Mouse (Mus musculus) E14TG2a.4 (cell line): Measurements from ENCODE around the gene Eppin.

Source experiments
- H3K27me3 ChIP-seq: 2 replicates; pipeline ENCODE4 v1.6.1; 2014; ENCODE audit warnings: low read length, control low read depth; ENCODE audit not compliant: insufficient read depth
- H3K36me3 ChIP-seq: 2 replicates; pipeline ENCODE4 v1.6.1; 2014; ENCODE audit warnings: low read length, control low read depth; ENCODE audit not compliant: insufficient read depth
- H3K4me1 ChIP-seq: replicated peaks from 2 replicates; pipeline ENCODE4 v1.6.1; 2014; ENCODE audit warnings: low read depth, low read length, control low read depth
- H3K4me3 ChIP-seq: replicated peaks from 2 replicates; pipeline ENCODE4 v1.5.1; 2014; ENCODE audit warnings: mild to moderate bottlenecking, low read length
- H3K9me3 ChIP-seq: 2 replicates; pipeline ENCODE4 v1.6.1; 2014; ENCODE audit warnings: low read length, control low read depth
- CTCF ChIP-seq: conservative IDR thresholded peaks from 2 replicates; pipeline ENCODE4 v1.5.1; 2014; ENCODE audit warnings: low read length
- NANOG ChIP-seq: IDR thresholded peaks from 2 replicates; pipeline ENCODE4 v1.6.1; 2014; ENCODE audit warnings: borderline replicate concordance, low read length, mixed read lengths
- POU5F1 ChIP-seq: IDR thresholded peaks from 2 replicates; pipeline ENCODE4 v1.6.1; 2014; ENCODE audit warnings: low read length, borderline replicate concordance

Eppin gene

GRCm38 (mm10) chr2:164549963-164550894 is 43.2 kb downstream of the Eppin start:
- Histone ChIP-seq H3K9me3 (no peaks in the 10 kb centered on the region), H3K4me3 (no peak overlapping the region), H3K27me3 (peaks cover 12% of the 10 kb centered on the region), H3K36me3 (no peaks in the 10 kb centered on the region), H3K4me1 (peaks cover 21% of the 10 kb centered on the region)
- TF ChIP-seq NANOG: no peak
- no peak for TF ChIP-seq CTCF
- no peak for TF ChIP-seq POU5F1

GRCm38 (mm10) chr2:164549338-164549737 is 44.1 kb downstream of the Eppin start:
- peaks cover 15% of the 10 kb centered on the region for H3K27me3 ChIP-seq
- no peaks in the 10 kb centered on the region for H3K9me3 ChIP-seq
- TF ChIP-seq NANOG: no peak
- no peak for TF ChIP-seq POU5F1
- TF ChIP-seq CTCF: no peak
- no peaks in the 10 kb centered on the region for H3K36me3 ChIP-seq
- H3K4me1 ChIP-seq: peaks cover 25% of the 10 kb centered on the region
- H3K4me3 ChIP-seq: no peak overlapping the region

- TF ChIP-seq POU5F1 (no peak), CTCF (no peak), NANOG (no peak)
- Histone ChIP-seq H3K4me3 (no peak overlapping the region), H3K27me3 (peaks cover 8% of the 10 kb centered on the region), H3K36me3 (no peaks in the 10 kb centered on the region), H3K4me1 (peaks cover 18% of the 10 kb centered on the region), H3K9me3 (peaks cover 12% of the 10 kb centered on the region)
Observed at GRCm38 (mm10) chr2:164544454-164545097, 48.8 kb downstream of the Eppin start.

GRCm38 (mm10) chr2:164543745-164544144 is 49.6 kb downstream of the Eppin start:
- Histone ChIP-seq H3K36me3 (no peaks in the 10 kb centered on the region), H3K4me3 (no peak overlapping the region), H3K4me1 (peaks cover 14% of the 10 kb centered on the region), H3K9me3 (peaks cover 12% of the 10 kb centered on the region), H3K27me3 (peaks cover 11% of the 10 kb centered on the region)
- TF ChIP-seq CTCF (no peak), NANOG (no peak)

GRCm38 (mm10) chr2:164542598-164542997 is 50.8 kb downstream of the Eppin start:
- Histone ChIP-seq H3K9me3 (peaks cover 12% of the 10 kb centered on the region), H3K4me1 (peaks cover 14% of the 10 kb centered on the region), H3K27me3 (peaks cover 11% of the 10 kb centered on the region), H3K36me3 (no peaks in the 10 kb centered on the region), H3K4me3 (no peak overlapping the region)
- TF ChIP-seq CTCF: no peak
- TF ChIP-seq POU5F1: no peak
- no peak for TF ChIP-seq NANOG

- H3K4me3 ChIP-seq: no peak overlapping the region
- peaks cover 12% of the 10 kb centered on the region for H3K9me3 ChIP-seq
- peaks cover 17% of the 10 kb centered on the region for H3K4me1 ChIP-seq
- H3K36me3 ChIP-seq: no peaks in the 10 kb centered on the region
- H3K27me3 ChIP-seq: peaks cover 11% of the 10 kb centered on the region
- TF ChIP-seq NANOG (no peak), CTCF (no peak), POU5F1 (no peak)
Observed at GRCm38 (mm10) chr2:164542132-164542531, 51.3 kb downstream of the Eppin start.

- Histone ChIP-seq H3K9me3 (peaks cover 12% of the 10 kb centered on the region), H3K36me3 (no peaks in the 10 kb centered on the region), H3K4me3 (no peak overlapping the region), H3K27me3 (peaks cover 11% of the 10 kb centered on the region), H3K4me1 (peaks cover 22% of the 10 kb centered on the region)
- TF ChIP-seq NANOG (no peak), POU5F1 (no peak), CTCF (no peak)
Observed at GRCm38 (mm10) chr2:164540652-164541427, 52.6 kb downstream of the Eppin start.
